Mouse (Mus musculus) liver, postnatal 0 days (tissue): ENCODE data around the gene Slc25a48.

Experiments used
- CTCF ChIP-seq: sonication (generic); IDR thresholded peaks from 2 replicates; pipeline ENCODE4 v1.5.1; 2016; ENCODE audit warnings: antibody characterized with exemption, low read depth
- EP300 ChIP-seq: IDR thresholded peaks from 2 replicates; pipeline ENCODE4 v1.6.1; 2016; ENCODE audit warnings: antibody characterized with exemption, low read depth, mild to moderate bottlenecking

DNA sequence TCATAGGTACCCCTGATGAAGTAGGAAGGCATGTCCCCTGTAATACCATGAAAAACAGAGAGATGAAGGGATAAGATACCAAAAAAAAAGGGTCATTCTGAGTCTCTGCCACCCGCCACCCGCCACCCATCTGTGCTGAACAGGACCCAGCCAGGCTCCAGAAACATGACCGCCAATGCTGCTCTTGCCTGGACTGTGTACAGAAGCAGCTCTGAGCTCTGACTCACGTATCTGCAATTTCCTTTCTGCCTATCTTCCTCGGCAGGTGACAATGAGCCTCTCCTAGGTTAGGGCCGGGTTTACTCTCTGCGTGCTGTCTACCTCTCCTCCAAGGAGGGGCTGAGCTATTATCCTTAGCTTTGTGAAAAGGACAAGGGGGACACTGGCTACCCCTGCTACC is 5.3 kb downstream of the Slc25a48 start:
- TF ChIP-seq CTCF (no peak), EP300 (no peak)
